Mouse (Mus musculus) liver, embryonic 13.5 days (tissue): ENCODE results near the gene Map1s. TPM values are rescaled to one million over a fixed set of nuclear protein-coding genes. Genes with fewer than 3 reads are reported as not detected.

Experiments used
- ATAC-seq: fragments of 200-750 bp; cut with Nextera tagmentation; 2 replicates; pipeline ENCODE4 v1.8.0; 2017; ENCODE audit warnings: low read depth, mild to moderate bottlenecking, moderate number of reproducible peaks, moderate library complexity
- DNase-seq: peaks from one replicate; pipeline ENCODE4 v3.0.0; 2022
- H3K27ac ChIP-seq: fragments of 300-500 bp; sonication (generic); 2 replicates; pipeline ENCODE4 v1.5.1; 2015; ENCODE audit warnings: moderate library complexity, mild to moderate bottlenecking, inconsistent platforms
- H3K27me3 ChIP-seq: fragments of 300-500 bp; sonication (generic); 2 replicates; pipeline ENCODE4 v1.6.1; 2015; ENCODE audit warnings: mild to moderate bottlenecking, inconsistent platforms
- H3K36me3 ChIP-seq: fragments of 300-500 bp; sonication (generic); 2 replicates; pipeline ENCODE4 v1.6.1; 2015; ENCODE audit warnings: mild to moderate bottlenecking, inconsistent platforms
- H3K4me1 ChIP-seq: fragments of 300-500 bp; sonication (generic); replicated peaks from 2 replicates; pipeline ENCODE4 v1.6.1; 2015; ENCODE audit warnings: inconsistent platforms
- H3K4me2 ChIP-seq: fragments of 300-500 bp; sonication (generic); 2 replicates; pipeline ENCODE4 v1.6.1; 2015; ENCODE audit warnings: inconsistent platforms, mild to moderate bottlenecking, moderate library complexity
- H3K4me3 ChIP-seq: fragments of 300-500 bp; sonication (generic); replicated peaks from 2 replicates; pipeline ENCODE4 v1.5.1; 2015; ENCODE audit warnings: mild to moderate bottlenecking, inconsistent platforms
- H3K9ac ChIP-seq: fragments of 300-500 bp; sonication (generic); 2 replicates; pipeline ENCODE4 v1.6.1; 2015; ENCODE audit warnings: mild to moderate bottlenecking, inconsistent platforms
- H3K9me3 ChIP-seq: fragments of 300-500 bp; sonication (generic); replicated peaks from 2 replicates; pipeline ENCODE4 v1.6.1; 2016; ENCODE audit warnings: inconsistent platforms
- WGBS: fragments of 180-500 bp; shearing (Covaris S2); methylation state at CpG from one replicate; pipeline ENCODE4 v1.1.7; 2015; ENCODE audit not compliant: insufficient replicate concordance; 5-methylcytosine and 5-hydroxymethylcytosine counted together
- polyA plus RNA-seq: library from polyadenylated mRNA; unstranded; fragments of >200 nt; fragmentation: Nextera tagmentation; extraction: Ambion mirVana; gene quantifications from 2 replicates; pipeline ENCODE4 v1.2.1, GENCODE M21; 2015

The Map1s gene
- polyA plus RNA-seq, 1 experiment from 2014 or later, result 17.7 TPM

GRCm38 (mm10) chr8:70880126-70880525 is 25.6 kb upstream of the Map1s start:
- no peaks in the 10 kb centered on the region for H3K36me3 ChIP-seq
- peaks cover 18% of the 10 kb centered on the region for H3K4me1 ChIP-seq
- DNase-seq, result no peak
- no peak overlapping the region for H3K4me3 ChIP-seq
- 13% methylated on average over 4 of the region's 4 CpGs for WGBS
- peaks cover 25% of the 10 kb centered on the region for H3K27me3 ChIP-seq
- ATAC-seq, result no peak
- H3K4me2 ChIP-seq, result no peak overlapping the region
- no peaks in the 10 kb centered on the region for H3K9me3 ChIP-seq
- H3K9ac ChIP-seq, result no peak overlapping the region
- no peak overlapping the region for H3K27ac ChIP-seq

DNA sequence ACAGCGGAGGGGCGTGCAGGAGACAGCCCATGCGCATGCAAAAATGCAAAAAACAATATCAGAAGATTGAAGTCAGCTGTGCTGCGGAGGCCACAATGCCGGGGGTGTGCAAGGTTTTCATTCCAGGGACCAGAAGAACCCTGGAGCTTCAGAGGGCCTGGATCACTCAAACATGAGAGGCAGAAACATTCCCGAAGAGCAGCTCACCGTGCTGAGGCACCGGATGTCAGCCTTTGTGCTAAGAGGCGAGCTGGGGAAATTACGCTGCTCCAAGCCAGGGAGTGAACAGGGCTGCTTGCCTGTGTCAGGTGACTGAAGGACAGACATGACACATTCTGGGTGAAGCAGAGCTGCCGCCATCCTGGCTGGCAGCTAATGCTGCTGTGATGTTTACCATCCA is 25.2 kb upstream of the Map1s start:
- ATAC-seq, result no peak
- 29% methylated on average over 11 of the region's 11 CpGs for WGBS

DNA sequence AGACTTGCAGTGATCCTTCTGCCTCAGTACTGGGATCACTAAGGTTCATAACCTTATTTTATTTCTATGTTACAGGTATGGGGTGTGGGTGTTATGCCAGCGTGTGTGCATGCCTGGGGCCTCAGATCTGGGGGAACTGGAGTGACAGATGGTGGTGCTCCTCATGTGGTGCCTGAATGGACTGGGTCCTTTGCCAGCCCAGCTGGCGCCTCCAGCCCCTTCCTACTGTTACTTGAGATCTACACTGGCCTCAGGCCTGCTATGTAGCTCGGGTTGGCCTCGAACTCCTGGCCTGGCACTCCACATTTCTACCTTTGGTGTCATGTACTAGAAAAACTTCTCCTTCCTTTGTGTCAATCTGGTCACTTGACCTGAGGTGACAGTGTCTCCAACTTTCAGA is 21.5 kb upstream of the Map1s start:
- Histone ChIP-seq H3K4me2 (no peak overlapping the region), H3K9ac (no peak overlapping the region), H3K27me3 (peaks cover 59% of the 10 kb centered on the region), H3K27ac (no peak overlapping the region), H3K4me1 (peaks cover 21% of the 10 kb centered on the region), H3K36me3 (no peaks in the 10 kb centered on the region), H3K9me3 (no peaks in the 10 kb centered on the region), H3K4me3 (no peak overlapping the region)
- DNase-seq (no peak), ATAC-seq (no peak)
- 69% methylated on average over 4 of the region's 4 CpGs for WGBS

More for the DNA sequence above, 25.2 kb upstream of the Map1s start:
- no peak overlapping the region for H3K4me2 ChIP-seq
- H3K27ac ChIP-seq, result no peak overlapping the region
- H3K27me3 ChIP-seq, result peaks cover 29% of the 10 kb centered on the region
- DNase-seq, result no peak
- H3K9ac ChIP-seq, result no peak overlapping the region
- H3K36me3 ChIP-seq, result no peaks in the 10 kb centered on the region
- H3K4me3 ChIP-seq, result no peak overlapping the region
- no peaks in the 10 kb centered on the region for H3K9me3 ChIP-seq
- H3K4me1 ChIP-seq, result peaks cover 21% of the 10 kb centered on the region

GRCm38 (mm10) chr8:70884683-70885082 is 21.0 kb upstream of the Map1s start:
- no peak overlapping the region for H3K4me3 ChIP-seq
- H3K27ac ChIP-seq, result no peak overlapping the region
- no peak for DNase-seq
- H3K27me3 ChIP-seq, result peaks cover 59% of the 10 kb centered on the region
- H3K9ac ChIP-seq, result no peak overlapping the region
- H3K4me1 ChIP-seq, result peaks cover 21% of the 10 kb centered on the region
- H3K9me3 ChIP-seq, result no peaks in the 10 kb centered on the region
- WGBS, result 59% methylated on average over 10 of the region's 10 CpGs
- no peak for ATAC-seq
- H3K4me2 ChIP-seq, result no peak overlapping the region
- no peaks in the 10 kb centered on the region for H3K36me3 ChIP-seq

DNA sequence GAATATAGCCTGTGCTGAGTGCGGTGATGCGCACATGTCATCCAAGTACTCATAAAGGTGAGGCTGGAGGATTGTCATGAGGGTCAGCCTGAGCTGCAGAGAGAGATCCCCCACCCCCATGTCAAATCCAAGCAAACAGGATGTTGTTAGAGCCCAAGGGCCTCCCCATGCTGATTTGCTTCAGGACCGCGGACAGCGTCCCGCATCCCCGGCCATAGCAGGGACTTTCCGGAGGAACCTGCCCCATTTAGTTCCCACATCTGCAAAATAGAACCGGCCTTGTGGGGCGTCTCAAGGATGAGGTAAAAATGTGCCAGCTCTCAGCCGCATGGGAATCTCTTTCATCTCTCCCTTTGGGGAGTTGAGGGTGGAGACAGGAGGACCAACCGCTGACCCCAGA is 20.1 kb upstream of the Map1s start:
- Histone ChIP-seq H3K27me3 (peaks cover 59% of the 10 kb centered on the region), H3K4me1 (peaks cover 21% of the 10 kb centered on the region), H3K9ac (no peak overlapping the region), H3K4me3 (no peak overlapping the region), H3K27ac (no peak overlapping the region), H3K36me3 (no peaks in the 10 kb centered on the region), H3K4me2 (no peak overlapping the region), H3K9me3 (no peaks in the 10 kb centered on the region)
- ATAC-seq (no peak), DNase-seq (no peak)
- WGBS, result 16% methylated on average over 12 of the region's 12 CpGs

DNA sequence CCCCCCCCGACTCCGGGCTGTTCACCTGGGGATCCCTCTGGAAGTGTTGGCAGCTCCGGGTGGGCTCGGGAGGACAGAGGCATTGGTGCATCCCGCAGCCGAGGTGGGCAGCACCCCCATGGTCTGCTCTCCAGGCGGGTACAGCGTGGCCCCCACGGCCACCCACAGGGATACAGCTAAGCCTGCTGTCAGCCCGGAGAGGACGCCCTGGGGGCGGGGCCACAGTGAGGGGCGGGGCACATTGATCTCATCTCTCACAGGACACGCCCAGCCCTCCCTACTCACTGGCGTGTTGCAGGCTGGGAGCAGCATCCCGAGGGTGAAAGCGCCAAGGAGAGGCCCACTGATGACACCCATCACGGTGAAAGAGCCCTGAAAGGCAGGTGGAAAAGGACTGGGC is 18.1 kb upstream of the Map1s start:
- peak; percentile 75 for DNase-seq

GRCm38 (mm10) chr8:70890656-70891055 is 15.1 kb upstream of the Map1s start:
- ATAC-seq, result no peak
- H3K27me3 ChIP-seq, result peaks cover 83% of the 10 kb centered on the region
- peaks cover 25% of the 10 kb centered on the region for H3K36me3 ChIP-seq
- DNase-seq, result no peak
- peaks cover 50% of the 10 kb centered on the region for H3K4me1 ChIP-seq
- H3K9me3 ChIP-seq, result no peaks in the 10 kb centered on the region
- H3K4me2 ChIP-seq, result no peak overlapping the region
- no peak overlapping the region for H3K4me3 ChIP-seq
- 87% methylated on average over 5 of the region's 5 CpGs for WGBS
- H3K27ac ChIP-seq, result no peak overlapping the region
- H3K9ac ChIP-seq, result no peak overlapping the region

More for the DNA sequence above, 18.1 kb upstream of the Map1s start:
- Histone ChIP-seq H3K27me3 (peaks cover 75% of the 10 kb centered on the region), H3K27ac (no peak overlapping the region), H3K4me1 (peaks cover 38% of the 10 kb centered on the region), H3K9ac (no peak overlapping the region), H3K4me2 (peak overlapping the region; percentile 19; the same call in 1 of the 2 replicates), H3K36me3 (no peaks in the 10 kb centered on the region), H3K9me3 (no peaks in the 10 kb centered on the region), H3K4me3 (no peak overlapping the region)
- WGBS, result 8% methylated on average over 18 of the region's 18 CpGs
- peak; percentile 64 for ATAC-seq

GRCm38 (mm10) chr8:70891356-70891755 is 14.4 kb upstream of the Map1s start:
- 10% methylated on average over 21 of the region's 21 CpGs for WGBS
- Histone ChIP-seq H3K36me3 (peaks cover 32% of the 10 kb centered on the region), H3K4me3 (0 out of 2 replicates have a peak overlapping the region, but pooled peaks have one; percentile 35), H3K27me3 (peaks cover 76% of the 10 kb centered on the region), H3K4me1 (peaks cover 57% of the 10 kb centered on the region), H3K9ac (no peak overlapping the region), H3K9me3 (no peaks in the 10 kb centered on the region), H3K4me2 (peak overlapping the region; percentile 2; the same call in 1 of the 2 replicates), H3K27ac (no peak overlapping the region)
- peak; percentile 19; the same call in 1 of the 2 replicates for ATAC-seq
- DNase-seq, result peak; percentile 65

GRCm38 (mm10) chr8:70892022-70892895 is 13.5 kb upstream of the Map1s start, which contains the start of gene Slc5a5:
Gene Slc5a5 (minus strand): TSS chr8:70892757.
- H3K9me3 ChIP-seq, result no peaks in the 10 kb centered on the region
- peaks cover 71% of the 10 kb centered on the region for H3K27me3 ChIP-seq
- H3K27ac ChIP-seq, result no peak within 1 kb of the TSS
- peaks cover 59% of the 10 kb centered on the region for H3K4me1 ChIP-seq
- H3K4me3 ChIP-seq, result peak within 1 kb of the TSS; percentile 35
- WGBS, result 4% methylated on average over 80 of the region's 80 CpGs
- no peak for ATAC-seq
- no peak for DNase-seq
- H3K36me3 ChIP-seq, result peaks cover 34% of the 10 kb centered on the region
- 0 out of 2 replicates have a peak within 1 kb of the TSS, but pooled peaks have one; percentile 22 for H3K9ac ChIP-seq
- peak within 1 kb of the TSS; percentile 41 for H3K4me2 ChIP-seq

- peak overlapping the region; percentile 35; the same call in 1 of the 2 replicates for H3K4me3 ChIP-seq
- H3K4me1 ChIP-seq, result peaks cover 51% of the 10 kb centered on the region
- no peak overlapping the region for H3K27ac ChIP-seq
- ATAC-seq, result no peak
- peak overlapping the region; percentile 41 for H3K4me2 ChIP-seq
- WGBS, result 27% methylated on average over 20 of the region's 20 CpGs
- H3K9ac ChIP-seq, result 0 out of 2 replicates have a peak overlapping the region, but pooled peaks have one; percentile 22
- H3K36me3 ChIP-seq, result peaks cover 34% of the 10 kb centered on the region
- DNase-seq, result no peak
- peaks cover 63% of the 10 kb centered on the region for H3K27me3 ChIP-seq
- H3K9me3 ChIP-seq, result no peaks in the 10 kb centered on the region
Measured at GRCm38 (mm10) chr8:70892896-70893655, 12.7 kb upstream of the Map1s start.
